Mouse (Mus musculus): ENCODE results near the gene Rabgap1.

The Rabgap1 gene

GRCm38 (mm10) chr2:37527587-37527986 lies 84.5 kb downstream of the Rabgap1 start:
- Histone ChIP-seq H3K4me3 (replicated peaks; ENCODE audit: low read length) (no peak overlapping the region), H3K36me3 (ENCODE audit: insufficient read depth, low read length) (0 out of 2 replicates have a peak, but pooled peaks cover 11% of the 10 kb centered on the region), H3K4me1 (replicated peaks; ENCODE audit: low read depth, low read length) (no peaks in the 10 kb centered on the region), H3K27me3 (ENCODE audit: insufficient read depth, low read length) (no peaks in the 10 kb centered on the region), H3K9me3 (ENCODE audit: low read length) (no peaks in the 10 kb centered on the region)
- TF ChIP-seq POU5F1 (IDR thresholded peaks at IDR 0.05; ENCODE audit: borderline replicate concordance, low read length) (no peak), CTCF (conservative IDR thresholded peaks at IDR 0.05; ENCODE audit: low read length) (no peak), NANOG (IDR thresholded peaks at IDR 0.05; ENCODE audit: borderline replicate concordance, low read length) (no peak)

- H3K36me3 ChIP-seq (ENCODE audit: insufficient read depth, low read length): peaks cover 18% of the 10 kb centered on the region
- H3K4me3 ChIP-seq (replicated peaks; ENCODE audit: low read length): no peak overlapping the region
- H3K4me1 ChIP-seq (replicated peaks; ENCODE audit: low read depth, low read length): no peaks in the 10 kb centered on the region
- no peak for TF ChIP-seq CTCF (conservative IDR thresholded peaks at IDR 0.05; ENCODE audit: low read length)
- TF ChIP-seq POU5F1 (IDR thresholded peaks at IDR 0.05; ENCODE audit: borderline replicate concordance, low read length): no peak
- no peak for TF ChIP-seq NANOG (IDR thresholded peaks at IDR 0.05; ENCODE audit: borderline replicate concordance, low read length)
- no peaks in the 10 kb centered on the region for H3K27me3 ChIP-seq (ENCODE audit: insufficient read depth, low read length)
- no peaks in the 10 kb centered on the region for H3K9me3 ChIP-seq (ENCODE audit: low read length)
These were observed 86.3 kb downstream of the Rabgap1 start for GRCm38 (mm10) chr2:37529397-37529796.

- Histone ChIP-seq H3K27me3 (ENCODE audit: insufficient read depth, low read length) (no peaks in the 10 kb centered on the region), H3K4me3 (replicated peaks; ENCODE audit: low read length) (no peak overlapping the region), H3K9me3 (ENCODE audit: low read length) (no peaks in the 10 kb centered on the region), H3K4me1 (replicated peaks; ENCODE audit: low read depth, low read length) (no peaks in the 10 kb centered on the region), H3K36me3 (ENCODE audit: insufficient read depth, low read length) (peaks cover 22% of the 10 kb centered on the region)
- TF ChIP-seq NANOG (IDR thresholded peaks at IDR 0.05; ENCODE audit: borderline replicate concordance, low read length) (no peak), CTCF (conservative IDR thresholded peaks at IDR 0.05; ENCODE audit: low read length) (no peak), POU5F1 (IDR thresholded peaks at IDR 0.05; ENCODE audit: borderline replicate concordance, low read length) (no peak)
These were observed 87.7 kb downstream of the Rabgap1 start for GRCm38 (mm10) chr2:37530766-37531165.

GRCm38 (mm10) chr2:37531639-37532038 lies 88.6 kb downstream of the Rabgap1 start:
- Histone ChIP-seq H3K27me3 (ENCODE audit: insufficient read depth, low read length) (no peaks in the 10 kb centered on the region), H3K4me1 (replicated peaks; ENCODE audit: low read depth, low read length) (no peaks in the 10 kb centered on the region), H3K4me3 (replicated peaks; ENCODE audit: low read length) (no peak overlapping the region), H3K9me3 (ENCODE audit: low read length) (no peaks in the 10 kb centered on the region), H3K36me3 (ENCODE audit: insufficient read depth, low read length) (peaks cover 25% of the 10 kb centered on the region)
- TF ChIP-seq CTCF (conservative IDR thresholded peaks at IDR 0.05; ENCODE audit: low read length): no peak
- no peak for TF ChIP-seq POU5F1 (IDR thresholded peaks at IDR 0.05; ENCODE audit: borderline replicate concordance, low read length)
- TF ChIP-seq NANOG (IDR thresholded peaks at IDR 0.05; ENCODE audit: borderline replicate concordance, low read length): no peak

- H3K9me3 ChIP-seq (ENCODE audit: low read length): no peaks in the 10 kb centered on the region
- peaks cover 87% of the 10 kb centered on the region for H3K36me3 ChIP-seq (ENCODE audit: insufficient read depth, low read length)
- TF ChIP-seq POU5F1 (IDR thresholded peaks at IDR 0.05; ENCODE audit: borderline replicate concordance, low read length) (no peak), NANOG (IDR thresholded peaks at IDR 0.05; ENCODE audit: borderline replicate concordance, low read length) (no peak), CTCF (conservative IDR thresholded peaks at IDR 0.05; ENCODE audit: low read length) (no peak)
- H3K4me3 ChIP-seq (replicated peaks; ENCODE audit: low read length): no peak overlapping the region
- 0 out of 2 replicates have a peak, but pooled peaks cover 2% of the 10 kb centered on the region for H3K4me1 ChIP-seq (replicated peaks; ENCODE audit: low read depth, low read length)
- H3K27me3 ChIP-seq (ENCODE audit: insufficient read depth, low read length): no peaks in the 10 kb centered on the region
These were observed 106.4 kb downstream of the Rabgap1 start for GRCm38 (mm10) chr2:37549346-37550012.

- Histone ChIP-seq H3K4me3 (replicated peaks; ENCODE audit: low read length) (no peak overlapping the region), H3K4me1 (replicated peaks; ENCODE audit: low read depth, low read length) (no peaks in the 10 kb centered on the region), H3K9me3 (ENCODE audit: low read length) (no peaks in the 10 kb centered on the region), H3K36me3 (ENCODE audit: insufficient read depth, low read length) (peaks cover 91% of the 10 kb centered on the region), H3K27me3 (ENCODE audit: insufficient read depth, low read length) (no peaks in the 10 kb centered on the region)
- TF ChIP-seq POU5F1 (IDR thresholded peaks at IDR 0.05; ENCODE audit: borderline replicate concordance, low read length) (no peak), CTCF (conservative IDR thresholded peaks at IDR 0.05; ENCODE audit: low read length) (no peak), NANOG (IDR thresholded peaks at IDR 0.05; ENCODE audit: borderline replicate concordance, low read length) (no peak)
These were observed 113.3 kb downstream of the Rabgap1 start for GRCm38 (mm10) chr2:37556366-37556765.

- TF ChIP-seq CTCF (conservative IDR thresholded peaks at IDR 0.05; ENCODE audit: low read length) (no peak), POU5F1 (IDR thresholded peaks at IDR 0.05; ENCODE audit: borderline replicate concordance, low read length) (no peak), NANOG (IDR thresholded peaks at IDR 0.05; ENCODE audit: borderline replicate concordance, low read length) (no peak)
- no peaks in the 10 kb centered on the region for H3K9me3 ChIP-seq (ENCODE audit: low read length)
These were observed 122.5 kb downstream of the Rabgap1 start for GRCm38 (mm10) chr2:37565579-37565978.

GRCm38 (mm10) chr2:37566035-37566434 lies 123.0 kb downstream of the Rabgap1 start:
- H3K4me1 ChIP-seq (replicated peaks; ENCODE audit: low read depth, low read length): no peaks in the 10 kb centered on the region
- peaks cover 94% of the 10 kb centered on the region for H3K36me3 ChIP-seq (ENCODE audit: insufficient read depth, low read length)
- no peak overlapping the region for H3K4me3 ChIP-seq (replicated peaks; ENCODE audit: low read length)
- H3K9me3 ChIP-seq (ENCODE audit: low read length): no peaks in the 10 kb centered on the region
- H3K27me3 ChIP-seq (ENCODE audit: insufficient read depth, low read length): no peaks in the 10 kb centered on the region
- no peak for TF ChIP-seq POU5F1 (IDR thresholded peaks at IDR 0.05; ENCODE audit: borderline replicate concordance, low read length)
- TF ChIP-seq CTCF (conservative IDR thresholded peaks at IDR 0.05; ENCODE audit: low read length): no peak
- TF ChIP-seq NANOG (IDR thresholded peaks at IDR 0.05; ENCODE audit: borderline replicate concordance, low read length): no peak

More at GRCm38 (mm10) chr2:37565579-37565978, 122.5 kb downstream of the Rabgap1 start:
- Histone ChIP-seq H3K27me3 (ENCODE audit: insufficient read depth, low read length) (no peaks in the 10 kb centered on the region), H3K36me3 (ENCODE audit: insufficient read depth, low read length) (peaks cover 96% of the 10 kb centered on the region), H3K4me1 (replicated peaks; ENCODE audit: low read depth, low read length) (no peaks in the 10 kb centered on the region), H3K4me3 (replicated peaks; ENCODE audit: low read length) (no peak overlapping the region)
